Mouse (Mus musculus) urinary bladder, adult 18-20 months (tissue): ENCODE measurements around the gene St6galnac6.

Experiments used
- DNase-seq, 2 experiments: peaks; one replicate each; pipeline ENCODE4 v3.0.0; 2022; ENCODE audit warnings: low spot score in 2 of 2, mixed read lengths in 2 of 2

Gene St6galnac6

DNA sequence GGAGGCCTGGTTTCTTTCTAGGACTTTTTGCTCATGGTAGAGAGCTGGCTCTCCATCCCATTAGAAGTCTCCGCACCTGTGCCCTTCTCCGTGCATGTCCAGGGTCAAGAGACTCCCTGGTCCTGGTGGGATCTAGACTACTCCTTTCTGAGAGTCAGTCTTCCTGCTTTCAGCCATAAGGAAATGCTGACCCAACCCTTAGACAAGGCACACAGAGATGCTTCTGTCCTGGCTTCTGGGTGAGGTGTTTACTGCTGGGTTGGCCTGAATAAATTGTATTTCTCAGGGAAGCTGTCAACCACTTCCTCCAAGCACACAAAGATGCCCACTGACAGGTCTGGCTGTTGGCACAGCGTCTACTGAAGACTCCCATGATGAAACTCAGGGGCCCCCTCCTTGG, at the start of gene St6galnac6:
Gene St6galnac6, plus strand, starts transcription at position 301 of the 400 bp plus-strand sequence.
- DNase-seq, result no peak

DNA sequence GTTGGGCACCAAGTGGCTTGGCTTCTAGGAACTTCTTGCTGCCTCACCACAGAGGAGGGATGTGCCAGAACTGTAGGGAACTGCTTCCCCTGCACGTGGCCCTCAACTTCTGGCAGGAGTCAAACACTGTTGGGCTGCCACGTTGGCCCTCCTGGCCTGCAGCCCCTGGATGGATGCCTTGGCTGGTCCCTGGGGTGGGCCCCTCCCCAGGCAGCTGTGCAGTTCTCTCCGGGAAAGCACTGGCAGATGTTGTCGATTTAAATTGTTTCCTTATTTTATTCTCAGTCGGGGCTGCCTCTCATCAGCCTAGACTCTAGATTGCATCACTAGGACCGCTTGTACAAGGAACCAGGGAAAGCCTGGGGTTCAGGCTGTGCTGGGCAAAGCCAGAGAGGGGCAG, 49.7 kb upstream of the St6galnac6 start:
- DNase-seq, result peak in 1 of 2 experiments; percentile 59

DNA sequence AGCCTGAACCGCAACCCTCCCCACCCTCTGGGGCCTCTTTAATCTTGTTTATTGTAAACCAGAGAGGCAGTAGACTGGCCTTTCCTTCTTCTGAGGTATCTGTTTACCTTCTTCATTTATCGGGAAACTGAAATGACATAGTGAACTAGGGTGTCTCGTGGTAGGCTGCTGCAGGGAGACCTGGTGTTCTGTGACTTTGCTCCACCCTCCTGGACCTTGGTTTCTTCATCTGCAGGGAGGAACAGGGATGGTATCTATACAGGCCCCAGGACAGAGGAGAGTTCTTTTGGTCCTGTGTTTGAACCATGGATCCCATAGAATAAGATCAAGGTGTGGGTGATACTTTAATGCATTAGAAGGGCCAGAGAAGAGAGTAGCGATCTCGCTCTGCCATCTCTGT, 48.3 kb upstream of the St6galnac6 start:
- no peak for DNase-seq

DNA sequence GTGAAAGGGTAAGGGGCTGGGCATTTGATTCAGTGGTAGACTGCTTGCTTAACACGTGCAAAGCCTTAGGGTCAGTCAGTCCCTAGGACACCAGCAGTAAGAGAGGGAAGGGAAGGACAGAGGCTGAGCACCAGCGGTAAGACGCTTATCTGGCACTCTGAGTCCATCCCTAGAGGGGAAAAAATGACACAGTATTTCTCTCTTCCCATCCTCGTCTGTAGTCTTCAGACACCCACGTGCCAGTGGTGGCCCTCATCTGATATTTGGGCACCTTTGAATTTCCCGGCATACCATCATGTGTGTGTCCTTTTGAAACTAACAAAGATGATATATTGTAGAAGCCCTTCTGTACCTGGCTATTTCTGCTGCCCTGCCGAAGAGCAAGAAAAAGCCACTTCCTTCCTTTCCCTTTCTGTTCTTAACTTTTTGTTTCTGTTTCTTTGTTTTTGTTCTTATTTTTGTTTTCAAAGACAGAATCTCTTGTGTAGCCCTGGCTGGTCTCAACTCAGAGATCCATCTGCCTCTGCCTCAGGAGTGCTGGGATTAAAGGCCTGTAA, 45.8 kb upstream of the St6galnac6 start:
- no peak for DNase-seq

DNA sequence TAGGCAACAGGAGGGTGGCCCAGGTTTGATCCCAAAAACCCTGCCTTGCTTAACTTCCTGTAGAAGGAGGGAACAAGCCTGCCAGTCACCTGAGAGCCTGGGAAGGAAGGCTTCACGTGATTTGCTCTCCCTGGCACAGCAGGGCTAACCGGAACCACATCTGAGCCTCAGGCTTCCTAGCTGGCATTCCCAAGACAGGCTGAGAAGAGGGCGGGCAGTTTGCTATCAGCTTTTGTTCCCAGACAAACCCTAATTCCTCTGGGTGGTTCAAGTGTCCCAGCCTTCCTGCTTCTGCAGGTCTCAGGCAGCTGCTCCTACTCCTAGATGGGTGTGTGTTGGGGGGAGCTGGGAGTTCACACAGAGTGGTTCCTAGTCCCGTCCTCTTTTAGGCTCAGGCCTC, 44.0 kb upstream of the St6galnac6 start:
- no peak for DNase-seq

DNA sequence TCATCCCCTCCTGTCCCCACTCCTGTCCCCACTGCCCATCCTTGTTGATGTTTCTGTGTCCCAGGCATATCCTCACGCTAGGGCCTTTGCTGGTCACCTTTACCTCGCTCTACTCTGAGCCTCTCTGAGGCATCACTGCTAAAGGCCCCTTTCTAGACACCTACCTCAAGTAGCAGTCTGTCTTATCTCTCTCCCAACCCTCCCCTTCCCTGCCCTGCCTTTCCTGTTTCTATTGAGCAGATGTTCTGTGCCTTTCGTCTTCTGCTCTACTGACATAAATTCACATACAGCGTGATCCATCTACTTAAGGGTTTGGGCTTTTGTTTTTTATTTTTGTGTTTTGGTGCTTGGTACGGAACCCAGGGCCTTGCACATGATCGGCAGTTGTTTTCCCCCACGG, 43.5 kb upstream of the St6galnac6 start:
- no peak for DNase-seq

DNA sequence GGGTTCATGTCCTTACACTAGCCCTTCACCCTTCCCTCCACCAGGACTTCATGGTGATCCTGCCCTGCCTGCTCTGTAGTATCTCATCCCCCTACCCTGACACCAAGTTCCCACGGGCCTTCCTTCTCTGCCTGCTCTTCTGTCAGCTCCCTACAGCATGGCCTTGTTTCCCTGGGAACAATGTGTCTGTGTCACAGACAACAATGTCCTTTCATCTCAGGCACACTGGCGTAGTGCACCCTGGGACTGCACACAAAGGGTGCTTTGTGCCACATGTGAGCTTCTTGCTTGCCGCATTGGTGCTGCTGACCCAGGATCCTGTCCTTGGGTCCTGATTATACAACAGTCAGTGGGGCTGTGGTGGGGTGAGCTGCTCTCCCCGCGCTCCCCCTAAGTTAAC, 39.9 kb upstream of the St6galnac6 start:
- DNase-seq, result no peak

DNA sequence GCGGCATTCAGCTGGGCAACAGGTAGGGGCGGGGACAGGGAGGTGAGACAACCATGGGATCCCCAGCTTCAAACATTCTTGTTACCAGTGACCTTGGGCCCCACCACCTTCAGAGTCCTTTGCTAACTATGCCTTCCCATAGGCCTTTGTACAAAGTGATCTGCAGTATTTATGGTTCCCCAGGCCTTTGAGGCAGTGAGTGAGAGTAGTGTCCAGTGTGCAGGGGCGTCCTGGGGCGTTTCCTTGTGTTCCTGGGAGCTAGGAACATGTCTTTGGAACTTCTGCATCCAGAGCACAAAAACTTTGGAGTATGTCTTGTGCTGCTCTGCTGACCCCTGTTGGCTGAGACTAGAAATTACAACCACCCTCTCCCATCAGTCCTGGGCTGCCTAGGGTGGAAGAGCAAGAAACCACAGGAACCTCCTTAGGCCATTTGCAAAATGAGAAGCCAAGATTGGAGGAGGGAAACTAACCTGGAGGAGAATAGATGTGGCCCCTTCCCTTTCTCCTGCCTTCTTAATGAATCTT, 32.9 kb upstream of the St6galnac6 start:
- peak; percentile 33 to 60 for DNase-seq

DNA sequence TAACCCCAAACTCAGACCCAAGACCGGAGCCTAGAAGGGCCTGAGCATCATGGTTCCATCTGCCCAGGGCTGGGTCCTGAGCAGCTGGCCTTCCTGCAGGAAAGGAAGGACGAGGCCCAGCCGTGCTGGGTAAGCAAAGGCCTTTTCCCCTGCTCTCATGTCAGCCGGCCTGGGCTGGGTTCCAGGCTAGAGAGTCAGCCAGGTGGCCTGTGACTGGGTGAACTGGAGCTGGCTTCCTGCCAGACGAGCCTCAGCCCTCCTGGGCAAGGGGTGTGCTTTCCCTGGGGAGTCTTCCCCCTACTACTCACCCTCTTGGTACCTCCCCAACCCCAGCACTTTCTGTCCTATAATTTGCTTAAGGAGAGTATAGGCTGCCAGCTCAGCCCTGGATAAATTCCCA, 31.4 kb upstream of the St6galnac6 start:
- no peak for DNase-seq

DNA sequence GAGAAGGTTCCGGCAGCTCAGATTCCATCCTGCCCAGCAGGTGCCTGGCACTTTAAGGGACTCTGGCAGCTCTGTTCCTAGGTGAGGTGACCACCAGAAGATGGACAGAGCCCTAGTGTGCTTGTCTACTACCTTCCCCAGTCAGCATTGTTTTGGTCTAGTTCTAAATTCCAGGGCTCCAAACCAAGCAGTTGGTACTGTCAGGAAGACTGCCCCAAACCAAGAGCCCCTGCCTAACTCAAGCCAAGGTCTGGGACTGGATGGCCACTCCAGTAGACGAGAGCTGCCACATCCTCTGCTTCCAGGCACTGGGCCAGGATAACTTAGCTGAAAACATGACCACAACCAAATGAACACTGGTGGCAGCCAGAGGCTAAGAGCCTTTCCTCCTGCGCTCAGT, 30.6 kb upstream of the St6galnac6 start:
- DNase-seq, result no peak

DNA sequence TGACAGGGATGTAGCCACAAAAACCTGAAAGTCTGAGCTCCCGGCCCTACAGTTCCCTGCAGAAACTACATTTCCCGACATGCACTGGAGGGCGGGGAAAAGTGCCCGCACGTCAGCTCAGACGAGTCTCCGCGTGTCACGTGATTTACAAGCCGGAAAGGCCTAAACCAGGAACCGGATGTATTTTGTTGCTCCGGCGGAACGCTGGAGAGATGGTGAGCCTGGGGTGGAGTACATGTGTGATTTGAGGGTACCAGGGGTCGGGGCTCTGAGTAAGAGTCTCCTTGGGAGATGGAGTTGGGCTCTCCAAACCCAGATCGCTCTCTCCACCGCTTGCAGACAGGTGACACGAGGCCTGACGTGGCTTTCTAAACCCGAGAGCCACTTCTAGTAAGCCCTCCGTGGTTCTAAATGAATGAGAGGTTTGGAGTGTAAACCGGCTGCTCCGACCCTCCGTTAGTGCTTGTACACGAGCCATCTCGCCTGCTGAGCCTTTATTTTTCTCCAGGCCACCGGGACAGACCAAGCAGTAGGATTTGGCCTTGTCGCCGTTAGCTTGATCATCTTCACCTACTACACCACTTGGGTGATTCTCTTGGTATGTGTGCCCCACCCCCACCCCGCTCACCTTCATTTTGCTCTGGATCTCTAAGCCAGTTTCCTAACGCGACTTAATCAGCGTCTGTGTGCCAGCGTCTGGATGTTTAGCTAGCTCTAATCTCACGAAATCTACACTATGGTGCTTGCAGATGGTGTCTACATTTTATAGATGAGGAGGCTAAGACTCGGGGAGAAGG, 28.6 kb upstream of the St6galnac6 start, which contains the start of gene Dpm2:
Gene Dpm2, plus strand, starts transcription at position 161 of the 797 bp plus-strand sequence.
- DNase-seq, result peak; percentile 73 to 86

DNA sequence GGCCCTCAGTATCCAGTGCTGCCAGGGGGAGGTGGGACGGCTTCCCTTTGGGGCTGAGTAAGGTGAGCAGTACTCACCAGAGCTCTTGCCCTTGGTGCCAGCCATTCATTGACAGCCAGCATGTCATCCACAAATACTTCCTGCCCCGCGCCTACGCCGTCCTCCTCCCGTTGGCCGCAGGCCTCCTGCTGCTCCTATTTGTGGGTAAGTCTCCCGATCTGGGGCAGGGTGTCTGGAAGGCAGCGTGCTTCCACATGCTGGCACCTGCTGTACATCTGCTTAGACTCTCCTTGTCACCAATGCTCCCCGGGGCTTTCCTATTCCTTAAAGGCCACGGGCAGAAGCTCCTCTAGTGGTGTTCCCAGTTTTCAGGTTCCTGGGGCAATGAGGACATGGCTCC, 27.3 kb upstream of the St6galnac6 start:
- DNase-seq, result no peak

DNA sequence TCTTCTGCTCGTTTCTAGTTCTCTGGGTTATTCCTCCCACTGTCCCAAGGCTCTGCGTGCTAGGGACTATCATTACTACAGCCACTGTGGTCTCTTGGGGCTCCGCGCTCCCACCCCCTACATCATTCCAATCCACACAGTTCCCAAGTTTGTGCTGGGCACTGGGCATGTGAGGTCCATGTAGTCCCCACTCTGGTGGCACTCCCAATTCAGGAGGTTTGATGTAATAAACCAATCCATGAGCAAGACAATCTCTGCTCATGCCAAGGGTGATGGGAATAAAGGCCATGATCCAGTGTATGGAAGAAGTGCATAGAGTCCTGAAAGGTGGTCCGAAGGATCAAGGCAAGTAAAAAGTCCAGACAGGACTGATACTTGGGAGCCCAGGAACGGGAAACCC, 25.0 kb upstream of the St6galnac6 start, which contains the start of gene Pip5kl1:
Gene Pip5kl1, plus strand, starts transcription at position 301 of the 400 bp plus-strand sequence.
- no peak for DNase-seq

DNA sequence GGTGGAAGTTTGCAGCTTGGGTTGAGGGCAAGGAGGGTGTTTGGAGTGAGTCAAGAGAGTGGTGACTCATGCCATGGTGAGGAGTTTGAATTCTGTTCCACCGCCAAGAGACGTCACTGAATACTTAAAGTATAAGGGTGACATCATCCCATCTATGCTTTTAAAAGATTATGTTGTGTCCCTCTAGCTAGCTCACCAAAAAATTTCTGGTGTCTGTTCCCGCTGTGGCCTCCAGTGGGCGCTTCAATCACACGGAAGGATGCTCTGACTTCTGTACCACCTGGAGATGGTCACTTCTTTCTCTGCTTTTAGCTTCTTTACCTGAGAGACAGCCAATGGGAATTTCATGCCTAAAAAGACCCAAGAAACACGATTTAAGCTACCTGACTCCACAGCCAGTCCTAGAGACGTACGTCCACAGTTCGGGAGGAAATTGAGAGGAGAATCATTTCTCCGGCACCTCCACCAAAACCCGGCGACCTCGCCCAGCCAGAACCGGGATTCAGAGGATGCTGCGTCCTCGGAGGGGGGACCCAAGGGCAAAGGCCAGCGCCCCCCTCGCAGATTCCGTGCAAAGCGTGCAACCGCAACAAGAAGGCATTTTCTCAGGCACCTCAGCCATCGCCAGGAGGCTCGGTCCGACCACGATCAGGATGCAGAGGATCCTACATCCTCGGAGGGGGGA, 24.5 kb upstream of the St6galnac6 start:
- DNase-seq, result peak in 1 of 2 experiments; percentile 39

DNA sequence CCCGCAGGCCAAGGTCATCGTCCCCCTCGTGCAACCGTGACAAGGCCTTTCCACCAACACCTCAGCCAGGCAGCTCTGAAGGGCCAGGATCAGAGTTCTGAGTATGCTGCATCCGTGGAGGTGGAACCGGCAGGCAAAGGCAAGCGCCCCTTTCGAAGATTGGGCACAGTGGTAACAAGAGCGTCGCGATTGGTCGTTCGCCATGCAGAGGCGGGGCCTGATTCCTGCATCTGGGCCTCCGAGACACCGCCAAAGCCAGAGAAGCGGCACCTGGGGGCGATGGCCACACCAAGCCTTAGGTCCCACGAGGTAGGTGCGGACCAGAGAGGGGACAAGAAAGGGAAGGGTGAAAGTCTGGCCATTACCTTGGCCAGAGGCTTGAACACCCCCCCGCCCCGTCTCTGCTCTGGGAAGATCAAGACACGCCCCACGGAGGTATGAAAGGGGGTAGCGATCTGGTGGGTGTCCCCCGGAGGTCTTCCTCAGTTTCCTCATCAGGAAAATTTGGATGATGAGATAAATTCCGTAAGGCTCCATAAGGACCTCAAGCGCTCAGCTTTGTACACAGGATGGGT, 23.8 kb upstream of the St6galnac6 start, which contains the start of gene 9430097D07Rik:
Gene 9430097D07Rik, minus strand, starts transcription at position 99 of the 575 bp plus-strand sequence.
- DNase-seq, result no peak

DNA sequence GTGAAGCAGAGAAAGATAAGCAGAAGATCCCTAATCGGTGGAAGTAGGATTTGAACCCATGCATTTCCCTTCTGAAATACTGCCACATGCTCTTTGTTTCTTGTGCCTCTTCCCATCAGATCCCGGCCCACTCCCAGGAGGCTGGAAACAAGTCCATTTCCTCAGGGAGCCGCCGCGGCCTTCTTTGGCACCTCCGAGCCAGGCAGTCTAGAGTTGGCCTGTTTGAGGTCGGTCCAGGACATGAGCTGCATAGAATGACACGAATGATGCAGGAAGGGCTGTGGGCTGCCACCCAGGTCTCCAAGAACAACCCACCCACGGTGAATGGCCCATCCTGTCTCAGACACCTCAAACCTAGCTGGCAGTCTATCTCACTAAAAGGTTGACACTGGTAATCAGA, 23.0 kb upstream of the St6galnac6 start:
- DNase-seq, result no peak

DNA sequence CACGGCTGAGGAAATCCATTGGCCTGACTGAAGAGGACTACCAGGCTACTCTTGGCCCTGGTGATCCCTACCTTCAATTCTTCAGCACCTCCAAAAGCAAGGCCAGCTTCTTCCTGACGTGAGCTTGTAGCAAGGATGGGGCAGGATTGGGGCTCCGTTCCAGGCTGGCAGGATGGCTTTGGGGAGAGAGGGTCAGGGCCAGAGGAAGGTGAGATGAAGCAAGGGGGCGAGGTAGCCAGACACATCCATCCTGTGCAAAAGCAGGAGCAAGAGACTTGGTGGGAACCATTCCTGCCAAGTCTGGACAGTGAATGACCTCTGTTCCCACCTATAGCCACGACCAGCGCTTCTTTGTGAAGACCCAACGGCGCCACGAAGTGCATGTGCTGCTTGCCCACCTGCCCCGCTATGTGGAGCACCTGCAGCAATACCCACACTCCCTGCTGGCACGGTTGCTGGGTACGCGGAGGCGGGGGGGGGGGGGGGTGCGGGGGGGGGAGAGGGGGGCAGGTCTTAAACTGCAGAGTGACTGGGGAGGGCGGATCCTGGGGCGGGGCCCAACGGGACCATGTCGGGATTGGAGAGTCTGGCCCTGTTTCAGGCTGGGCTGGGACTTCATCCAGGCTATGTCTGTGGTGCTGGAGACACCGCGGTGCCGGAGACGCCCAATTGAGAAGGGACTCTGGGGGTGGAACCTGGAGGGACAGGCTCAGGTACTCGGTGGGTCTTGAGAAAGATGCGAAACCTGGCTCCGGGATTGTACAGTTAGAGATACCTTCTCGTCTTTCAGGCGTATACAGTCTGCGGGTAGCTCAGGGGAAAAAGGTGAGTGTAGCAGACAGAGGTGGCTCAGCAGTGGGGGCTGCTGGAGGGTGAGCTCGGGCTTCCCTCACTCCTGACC, 21.1 kb upstream of the St6galnac6 start:
- DNase-seq, result no peak

DNA sequence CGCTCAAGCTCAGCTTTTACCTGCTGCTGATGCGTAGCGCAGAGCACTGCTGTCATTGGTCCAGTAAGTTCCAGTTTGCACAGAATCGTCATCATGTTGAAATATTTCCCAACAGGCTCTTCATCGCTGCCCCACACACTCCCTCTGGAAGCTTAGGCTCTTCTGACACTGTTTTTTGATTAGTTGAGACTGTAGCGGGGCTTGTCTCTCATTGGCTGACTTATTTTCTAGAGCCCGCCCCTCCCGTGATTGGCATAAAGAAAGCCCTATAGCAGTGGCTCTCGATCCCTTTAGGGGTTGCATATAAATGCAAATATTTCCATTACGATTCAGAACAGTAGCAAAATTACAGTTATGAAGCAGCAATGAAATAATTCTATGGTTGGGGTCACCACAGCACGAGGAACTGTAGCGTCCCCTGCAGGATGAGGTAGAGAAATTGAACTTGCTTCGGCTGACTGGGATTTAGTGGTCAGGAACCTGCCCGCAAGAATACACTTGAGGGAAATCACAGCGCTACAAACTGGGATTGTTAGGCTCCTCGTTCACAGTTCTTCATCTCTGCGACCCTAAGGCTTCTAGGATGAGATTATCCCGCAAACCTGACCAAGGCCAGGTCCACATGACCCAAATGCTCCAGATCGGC, 17.9 kb upstream of the St6galnac6 start:
- DNase-seq, result no peak

DNA sequence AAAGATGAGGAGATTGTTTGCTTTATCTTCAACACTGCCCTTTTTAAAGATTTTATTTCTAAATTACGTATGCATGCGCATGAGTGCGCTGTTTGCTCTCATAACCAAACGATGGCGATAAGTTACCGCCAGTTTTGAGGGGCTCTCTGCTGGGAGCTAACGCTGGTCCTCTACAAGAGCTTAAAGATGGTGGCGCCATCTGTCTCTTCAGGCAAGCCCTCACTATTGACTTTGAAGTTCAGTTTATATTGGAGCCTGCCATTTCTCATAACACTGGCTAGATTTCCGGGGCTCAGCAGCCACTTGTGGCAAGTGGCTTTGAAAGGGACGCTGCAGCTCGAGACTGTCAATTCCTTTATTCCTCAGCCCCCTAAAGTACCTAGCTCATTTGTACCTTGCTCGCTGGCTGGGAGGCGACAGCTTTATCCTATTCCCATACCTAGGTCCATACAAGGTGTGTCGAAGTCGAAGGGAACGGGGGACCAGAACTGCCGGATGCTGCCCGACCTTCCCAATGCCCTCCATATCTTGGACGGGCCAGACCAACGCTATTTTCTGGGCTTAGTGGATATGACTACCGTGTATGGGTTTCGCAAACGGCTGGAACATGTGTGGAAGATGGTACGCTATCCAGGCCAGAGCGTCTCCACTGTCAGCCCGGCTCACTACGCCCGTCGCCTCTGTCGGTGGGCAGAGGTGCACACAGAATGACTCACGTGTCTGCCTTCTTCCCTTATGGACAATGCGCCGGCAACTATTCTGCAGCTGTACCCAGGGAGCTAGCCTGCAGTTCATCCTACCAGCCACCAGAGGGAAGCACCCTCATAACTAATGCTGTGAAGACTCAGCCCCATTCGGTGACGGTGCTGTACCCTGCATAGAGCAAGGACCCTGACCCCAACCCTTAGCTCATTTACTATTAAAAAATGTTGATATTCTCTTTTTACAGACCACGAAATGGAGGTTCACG, 16.4 kb upstream of the St6galnac6 start:
- peak; percentile 67 to 71 for DNase-seq
